Mouse (Mus musculus): ENCODE measurements at regions not wholly inside any gene's neighbourhood (a gene's known extent, or its start where the extent isn't known, plus 50 kb on each side); places are given as distances from the start of the nearest gene placed in this dataset.

- Histone ChIP-seq H3K4me3 (ENCODE audit: low read depth, low read length) (no peak overlapping the region), H3K27me3 (ENCODE audit: control insufficient read depth, insufficient read depth, low read length) (no peaks in the 10 kb centered on the region), H3K9me3 (replicated peaks; ENCODE audit: control insufficient read depth, low read length) (no peaks in the 10 kb centered on the region), H3K4me1 (ENCODE audit: control insufficient read depth, insufficient read depth, low read length) (no peaks in the 10 kb centered on the region), H3K4me2 (no peak overlapping the region), H3K27ac (ENCODE audit: low read depth, low read length) (no peak overlapping the region), H3K9ac (ENCODE audit: low read depth, low read length) (no peak overlapping the region), H3K36me3 (ENCODE audit: control insufficient read depth, insufficient read depth, low read length) (no peaks in the 10 kb centered on the region)
- 82% methylated on average over 17 of the region's 17 CpGs for WGBS (ENCODE audit: insufficient replicate concordance)
- ATAC-seq (replicated peaks; ENCODE audit: insufficient number of reproducible peaks, low FRiP score, low TSS enrichment): no peak
Measured at GRCm38 (mm10) chr6:140192526-140192925, 151.3 kb upstream of the Plcz1 start.

- no peak overlapping the region for H3K4me3 ChIP-seq (ENCODE audit: low read depth, low read length)
- no peaks in the 10 kb centered on the region for H3K27me3 ChIP-seq (ENCODE audit: control insufficient read depth, insufficient read depth, low read length)
- 80% methylated on average over 4 of the region's 4 CpGs for WGBS (ENCODE audit: insufficient replicate concordance)
- no peak overlapping the region for H3K4me2 ChIP-seq
- no peak for ATAC-seq (replicated peaks; ENCODE audit: insufficient number of reproducible peaks, low FRiP score, low TSS enrichment)
- H3K27ac ChIP-seq (ENCODE audit: low read depth, low read length): no peak overlapping the region
- no peaks in the 10 kb centered on the region for H3K36me3 ChIP-seq (ENCODE audit: control insufficient read depth, insufficient read depth, low read length)
- no peaks in the 10 kb centered on the region for H3K9me3 ChIP-seq (replicated peaks; ENCODE audit: control insufficient read depth, low read length)
- H3K9ac ChIP-seq (ENCODE audit: low read depth, low read length): no peak overlapping the region
- H3K4me1 ChIP-seq (ENCODE audit: control insufficient read depth, insufficient read depth, low read length): no peaks in the 10 kb centered on the region
Measured at GRCm38 (mm10) chr6:140191341-140191740, 150.1 kb upstream of the Plcz1 start.

- Histone ChIP-seq H3K27ac (ENCODE audit: low read depth, low read length) (no peak overlapping the region), H3K4me1 (ENCODE audit: control insufficient read depth, insufficient read depth, low read length) (no peaks in the 10 kb centered on the region), H3K27me3 (ENCODE audit: control insufficient read depth, insufficient read depth, low read length) (no peaks in the 10 kb centered on the region), H3K36me3 (ENCODE audit: control insufficient read depth, insufficient read depth, low read length) (no peaks in the 10 kb centered on the region), H3K9ac (ENCODE audit: low read depth, low read length) (no peak overlapping the region), H3K4me3 (ENCODE audit: low read depth, low read length) (no peak overlapping the region), H3K9me3 (replicated peaks; ENCODE audit: control insufficient read depth, low read length) (no peaks in the 10 kb centered on the region), H3K4me2 (no peak overlapping the region)
- ATAC-seq (replicated peaks; ENCODE audit: insufficient number of reproducible peaks, low FRiP score, low TSS enrichment): no peak
- 74% methylated on average over 9 of the region's 9 CpGs for WGBS (ENCODE audit: insufficient replicate concordance)
Measured at GRCm38 (mm10) chr6:140189601-140190000, 148.3 kb upstream of the Plcz1 start.

- H3K27ac ChIP-seq (ENCODE audit: low read depth, low read length): no peak overlapping the region
- H3K9me3 ChIP-seq (replicated peaks; ENCODE audit: control insufficient read depth, low read length): no peaks in the 10 kb centered on the region
- H3K9ac ChIP-seq (ENCODE audit: low read depth, low read length): no peak overlapping the region
- ATAC-seq (replicated peaks; ENCODE audit: insufficient number of reproducible peaks, low FRiP score, low TSS enrichment): no peak
- no peaks in the 10 kb centered on the region for H3K27me3 ChIP-seq (ENCODE audit: control insufficient read depth, insufficient read depth, low read length)
- H3K36me3 ChIP-seq (ENCODE audit: control insufficient read depth, insufficient read depth, low read length): no peaks in the 10 kb centered on the region
- WGBS (ENCODE audit: insufficient replicate concordance): 77% methylated on average over 3 of the region's 3 CpGs
- no peak overlapping the region for H3K4me3 ChIP-seq (ENCODE audit: low read depth, low read length)
- H3K4me1 ChIP-seq (ENCODE audit: control insufficient read depth, insufficient read depth, low read length): no peaks in the 10 kb centered on the region
- H3K4me2 ChIP-seq: no peak overlapping the region
Measured at GRCm38 (mm10) chr6:140187733-140188132, 146.5 kb upstream of the Plcz1 start.

GRCm38 (mm10) chr6:140187106-140187505 is 145.8 kb upstream of the Plcz1 start:
- H3K9me3 ChIP-seq (replicated peaks; ENCODE audit: control insufficient read depth, low read length): no peaks in the 10 kb centered on the region
- H3K4me3 ChIP-seq (ENCODE audit: low read depth, low read length): no peak overlapping the region
- H3K4me1 ChIP-seq (ENCODE audit: control insufficient read depth, insufficient read depth, low read length): no peaks in the 10 kb centered on the region
- no peaks in the 10 kb centered on the region for H3K36me3 ChIP-seq (ENCODE audit: control insufficient read depth, insufficient read depth, low read length)
- no peak overlapping the region for H3K4me2 ChIP-seq
- H3K27me3 ChIP-seq (ENCODE audit: control insufficient read depth, insufficient read depth, low read length): no peaks in the 10 kb centered on the region
- WGBS (ENCODE audit: insufficient replicate concordance): 82% methylated on average over 6 of the region's 6 CpGs
- no peak overlapping the region for H3K27ac ChIP-seq (ENCODE audit: low read depth, low read length)
- no peak overlapping the region for H3K9ac ChIP-seq (ENCODE audit: low read depth, low read length)
- no peak for ATAC-seq (replicated peaks; ENCODE audit: insufficient number of reproducible peaks, low FRiP score, low TSS enrichment)

- no peaks in the 10 kb centered on the region for H3K27me3 ChIP-seq (ENCODE audit: control insufficient read depth, insufficient read depth, low read length)
- no peak overlapping the region for H3K9ac ChIP-seq (ENCODE audit: low read depth, low read length)
- no peaks in the 10 kb centered on the region for H3K36me3 ChIP-seq (ENCODE audit: control insufficient read depth, insufficient read depth, low read length)
- no peak for ATAC-seq (replicated peaks; ENCODE audit: insufficient number of reproducible peaks, low FRiP score, low TSS enrichment)
- no peaks in the 10 kb centered on the region for H3K4me1 ChIP-seq (ENCODE audit: control insufficient read depth, insufficient read depth, low read length)
- 75% methylated on average over 4 of the region's 4 CpGs for WGBS (ENCODE audit: insufficient replicate concordance)
- H3K4me3 ChIP-seq (ENCODE audit: low read depth, low read length): no peak overlapping the region
- no peak overlapping the region for H3K27ac ChIP-seq (ENCODE audit: low read depth, low read length)
- H3K9me3 ChIP-seq (replicated peaks; ENCODE audit: control insufficient read depth, low read length): no peaks in the 10 kb centered on the region
- no peak overlapping the region for H3K4me2 ChIP-seq
Measured at GRCm38 (mm10) chr6:140179999-140180398, 138.7 kb upstream of the Plcz1 start.

GRCm38 (mm10) chr6:140178425-140179193 is 137.4 kb upstream of the Plcz1 start:
- ATAC-seq (replicated peaks; ENCODE audit: insufficient number of reproducible peaks, low FRiP score, low TSS enrichment): no peak
- Histone ChIP-seq H3K36me3 (ENCODE audit: control insufficient read depth, insufficient read depth, low read length) (no peaks in the 10 kb centered on the region), H3K9ac (ENCODE audit: low read depth, low read length) (no peak overlapping the region), H3K27ac (ENCODE audit: low read depth, low read length) (no peak overlapping the region), H3K4me1 (ENCODE audit: control insufficient read depth, insufficient read depth, low read length) (no peaks in the 10 kb centered on the region), H3K27me3 (ENCODE audit: control insufficient read depth, insufficient read depth, low read length) (no peaks in the 10 kb centered on the region), H3K4me2 (no peak overlapping the region), H3K9me3 (replicated peaks; ENCODE audit: control insufficient read depth, low read length) (no peaks in the 10 kb centered on the region), H3K4me3 (ENCODE audit: low read depth, low read length) (no peak overlapping the region)
- WGBS (ENCODE audit: insufficient replicate concordance): 64% methylated on average over 12 of the region's 12 CpGs

GRCm38 (mm10) chr6:140172716-140173115 is 131.5 kb upstream of the Plcz1 start:
- Histone ChIP-seq H3K4me3 (ENCODE audit: low read depth, low read length) (no peak overlapping the region), H3K27me3 (ENCODE audit: control insufficient read depth, insufficient read depth, low read length) (no peaks in the 10 kb centered on the region), H3K9ac (ENCODE audit: low read depth, low read length) (no peak overlapping the region), H3K4me1 (ENCODE audit: control insufficient read depth, insufficient read depth, low read length) (no peaks in the 10 kb centered on the region), H3K27ac (ENCODE audit: low read depth, low read length) (no peak overlapping the region), H3K9me3 (replicated peaks; ENCODE audit: control insufficient read depth, low read length) (no peaks in the 10 kb centered on the region), H3K4me2 (no peak overlapping the region), H3K36me3 (ENCODE audit: control insufficient read depth, insufficient read depth, low read length) (no peaks in the 10 kb centered on the region)
- no peak for ATAC-seq (replicated peaks; ENCODE audit: insufficient number of reproducible peaks, low FRiP score, low TSS enrichment)
- 82% methylated on average over 9 of the region's 9 CpGs for WGBS (ENCODE audit: insufficient replicate concordance)

GRCm38 (mm10) chr6:140169836-140170235 is 128.6 kb upstream of the Plcz1 start:
- no peak for ATAC-seq (replicated peaks; ENCODE audit: insufficient number of reproducible peaks, low FRiP score, low TSS enrichment)
- Histone ChIP-seq H3K4me1 (ENCODE audit: control insufficient read depth, insufficient read depth, low read length) (no peaks in the 10 kb centered on the region), H3K27me3 (ENCODE audit: control insufficient read depth, insufficient read depth, low read length) (no peaks in the 10 kb centered on the region), H3K27ac (ENCODE audit: low read depth, low read length) (no peak overlapping the region), H3K9ac (ENCODE audit: low read depth, low read length) (no peak overlapping the region), H3K4me3 (ENCODE audit: low read depth, low read length) (no peak overlapping the region), H3K9me3 (replicated peaks; ENCODE audit: control insufficient read depth, low read length) (no peaks in the 10 kb centered on the region), H3K36me3 (ENCODE audit: control insufficient read depth, insufficient read depth, low read length) (no peaks in the 10 kb centered on the region), H3K4me2 (no peak overlapping the region)
- WGBS (ENCODE audit: insufficient replicate concordance): 91% methylated on average over 3 of the region's 3 CpGs

Measured in heart, embryonic 11.5 days (tissue).